Comparison of ENCODE assay signal across 8 mouse cellular contexts in genomic region chrX:8096068-8096786, GRCm38 (mm10). TPM values are rescaled to one million over a fixed set of nuclear protein-coding genes. Genes with fewer than 3 reads are reported as not detected.
DNase-seq lines count a peak whose midpoint lies in the region; ATAC-seq and TF ChIP-seq lines count a peak whose summit lies in the region.
"Not testable (repeated sequence)": the region's sequence is repeated elsewhere in the genome, so short reads cannot be mapped to it uniquely, and the experiment has no call there.

No protein-coding gene starts in this region.

- TF ChIP-seq CTCF in hindbrain, postnatal 0 days (IDR thresholded peaks at IDR 0.05; ENCODE audit: low read depth), result not testable (repeated sequence)

- WGBS in embryonic facial prominence, embryonic 11.5 days, result 23% methylated on average over 26 of the region's 48 CpGs
- 29% methylated on average over 3 of the region's 48 CpGs for WGBS in hindbrain, postnatal 0 days

- H3K36me3 ChIP-seq in embryonic facial prominence, embryonic 11.5 days (replicated peaks; ENCODE audit: control insufficient read depth, insufficient read depth, low read depth, low read length); hindbrain, postnatal 0 days (ENCODE audit: insufficient read depth, low read length): not testable (repeated sequence)

- not testable (repeated sequence) for H3K4me1 ChIP-seq in embryonic facial prominence, embryonic 11.5 days (ENCODE audit: control insufficient read depth, insufficient read depth, low read length); hindbrain, postnatal 0 days (ENCODE audit: insufficient read depth, low read length)

- H3K9ac ChIP-seq in embryonic facial prominence, embryonic 11.5 days (replicated peaks; ENCODE audit: low read length); hindbrain, postnatal 0 days (replicated peaks; ENCODE audit: low read length): not testable (repeated sequence)

- not testable (repeated sequence) for H3K27me3 ChIP-seq in embryonic facial prominence, embryonic 11.5 days (ENCODE audit: control insufficient read depth, insufficient read depth, low read length); hindbrain, postnatal 0 days (ENCODE audit: insufficient read depth, low read length)

- not testable (repeated sequence) for H3K9me3 ChIP-seq in embryonic facial prominence, embryonic 11.5 days (replicated peaks; ENCODE audit: control insufficient read depth, low read length); hindbrain, postnatal 0 days (ENCODE audit: low read length)

- peak; percentile 91 for ATAC-seq in embryonic facial prominence, embryonic 11.5 days (replicated peaks; ENCODE audit: insufficient number of reproducible peaks, low FRiP score, low TSS enrichment, low read depth)
- ATAC-seq in hindbrain, postnatal 0 days, result peak; percentile 93

- peak overlapping the region; percentile 17 for H3K4me3 ChIP-seq in embryonic facial prominence, embryonic 11.5 days (ENCODE audit: low read depth, low read length)
- peak overlapping the region; percentile 24 for H3K4me3 ChIP-seq in hindbrain, postnatal 0 days (ENCODE audit: low read length)

- H3K27ac ChIP-seq in embryonic facial prominence, embryonic 11.5 days (replicated peaks; ENCODE audit: low read depth, low read length), result not testable (repeated sequence)
- H3K27ac ChIP-seq in hindbrain, postnatal 0 days, result peak overlapping the region; percentile 68; the same call in 1 of the 2 replicates

- not testable (repeated sequence) for H3K4me2 ChIP-seq in embryonic facial prominence, embryonic 11.5 days (ENCODE audit: low read depth, low read length)
- H3K4me2 ChIP-seq in hindbrain, postnatal 0 days (ENCODE audit: low read depth, low read length), result peak overlapping the region; percentile 51

- DNase-seq in adrenal gland, adult 18-20 months (ENCODE audit: low spot score in 2 of 2), result peak; percentile 70 to 80
- not testable (repeated sequence) for DNase-seq in embryonic facial prominence, embryonic 11.5 days (ENCODE audit: low spot score); hindbrain, postnatal 0 days (ENCODE audit: low spot score)
- DNase-seq in gastrocnemius, postnatal 4 days (ENCODE audit: low spot score in 2 of 2), result peak; percentile 63 to 66
- peak; percentile 53 to 83 for DNase-seq in left cerebral cortex, adult 18-20 months (ENCODE audit: low spot score in 2 of 2)
- DNase-seq in lung, postnatal 14 days, result peak; percentile 74
- peak; percentile 82 for DNase-seq in ovary, adult 18-20 months (ENCODE audit: low spot score)
- DNase-seq in thymus, postnatal 14 days, result peak; percentile 88

RNA-seq across cellular contexts. Expression of gene Was, which starts 5.9 kb away (rescaled TPM):
- total RNA-seq in adrenal gland, adult 18-20 months (2021), result 1 to 10 TPM; 1.7 to 3.1 TPM
- polyA plus RNA-seq in embryonic facial prominence, embryonic 11.5 days (2014; fragmentation: Nextera tagmentation; extraction: Ambion mirVana), result 0.42 and 0.48 TPM in 2 replicates
- 1 to 10 TPM; 2.8 TPM for total RNA-seq in gastrocnemius, postnatal 4 days (2021)
- total RNA-seq in hindbrain, postnatal 0 days (2014; rRNA removed), result 0.11 and 0.99 TPM in 2 replicates
- polyA plus RNA-seq in hindbrain, postnatal 0 days (2015; fragmentation: Nextera tagmentation; extraction: Ambion mirVana), result 0.11 and 0.16 TPM in 2 replicates
- 1 to 10 TPM; 1.3 to 1.5 TPM for total RNA-seq in left cerebral cortex, adult 18-20 months (2021)

RNA-seq across cellular contexts. Expression of gene Suv39h1, which starts 21.7 kb away (rescaled TPM):
- 10 to 100 TPM in 1 of 2 experiments, 1 to 10 TPM in 1; 8.6 to 11.1 TPM for total RNA-seq in adrenal gland, adult 18-20 months (2021)
- 86.7 and 88.3 TPM in 2 replicates for polyA plus RNA-seq in embryonic facial prominence, embryonic 11.5 days (2014; fragmentation: Nextera tagmentation; extraction: Ambion mirVana)
- 10 to 100 TPM; 14.7 to 14.9 TPM for total RNA-seq in gastrocnemius, postnatal 4 days (2021)
- total RNA-seq in hindbrain, postnatal 0 days (2014; rRNA removed), result 32.3 and 43.9 TPM in 2 replicates
- 34.1 and 35.2 TPM in 2 replicates for polyA plus RNA-seq in hindbrain, postnatal 0 days (2015; fragmentation: Nextera tagmentation; extraction: Ambion mirVana)
- total RNA-seq in left cerebral cortex, adult 18-20 months (2021), result 10 to 100 TPM; 21.1 to 30.2 TPM

RNA-seq across cellular contexts. Expression of gene Wdr13, which starts 36.5 kb away (rescaled TPM):
- 10 to 100 TPM; 58.0 to 61.7 TPM for total RNA-seq in adrenal gland, adult 18-20 months (2021)
- 15.1 and 15.9 TPM in 2 replicates for polyA plus RNA-seq in embryonic facial prominence, embryonic 11.5 days (2014; fragmentation: Nextera tagmentation; extraction: Ambion mirVana)
- 10 to 100 TPM; 29.5 to 34.2 TPM for total RNA-seq in gastrocnemius, postnatal 4 days (2021)
- total RNA-seq in hindbrain, postnatal 0 days (2014; rRNA removed), result 377 and 393 TPM in 2 replicates
- 53.9 and 55.1 TPM in 2 replicates for polyA plus RNA-seq in hindbrain, postnatal 0 days (2015; fragmentation: Nextera tagmentation; extraction: Ambion mirVana)
- total RNA-seq in left cerebral cortex, adult 18-20 months (2021), result 100 to 1,000 TPM; 190 TPM

RNA-seq across cellular contexts. Expression of gene Rbm3, which starts 49.5 kb away (rescaled TPM):
- 100 to 1,000 TPM; 107 to 140 TPM for total RNA-seq in adrenal gland, adult 18-20 months (2021)
- polyA plus RNA-seq in embryonic facial prominence, embryonic 11.5 days (2014; fragmentation: Nextera tagmentation; extraction: Ambion mirVana), result 525 and 566 TPM in 2 replicates
- total RNA-seq in gastrocnemius, postnatal 4 days (2021), result 100 to 1,000 TPM; 359 to 459 TPM
- total RNA-seq in hindbrain, postnatal 0 days (2014; rRNA removed), result 318 and 321 TPM in 2 replicates
- 496 and 521 TPM in 2 replicates for polyA plus RNA-seq in hindbrain, postnatal 0 days (2015; fragmentation: Nextera tagmentation; extraction: Ambion mirVana)
- 100 to 1,000 TPM in 1 of 2 experiments, 10 to 100 TPM in 1; 87.6 to 133 TPM for total RNA-seq in left cerebral cortex, adult 18-20 months (2021)
